Mouse (Mus musculus) T-helper 1 cell (primary cell): Measurements from ENCODE around the gene Aldh3b1.
"Not testable (repeated sequence)": the region's sequence is repeated elsewhere in the genome, so short reads cannot be mapped to it uniquely, and the experiment has no call there.

Source experiments
- in situ Hi-C: fragments of 300-600 bp; cut with MboI, MseI; formaldehyde crosslinking; loops from one replicate; pipeline ENCODE4 v1.15.1; 2025; ENCODE audit warnings: high pct_unique_total_duplicates

Gene Aldh3b1

GRCm38 (mm10) chr19:3929211-3929941 lies at the start of gene Aldh3b1:
Gene Aldh3b1 (minus strand): TSS chr19:3929808.
- in situ Hi-C loops: no loop called here

- in situ Hi-C loops: no loop called here
Observed at GRCm38 (mm10) chr19:3975866-3976265, 46.3 kb upstream of the Aldh3b1 start.

DNA sequence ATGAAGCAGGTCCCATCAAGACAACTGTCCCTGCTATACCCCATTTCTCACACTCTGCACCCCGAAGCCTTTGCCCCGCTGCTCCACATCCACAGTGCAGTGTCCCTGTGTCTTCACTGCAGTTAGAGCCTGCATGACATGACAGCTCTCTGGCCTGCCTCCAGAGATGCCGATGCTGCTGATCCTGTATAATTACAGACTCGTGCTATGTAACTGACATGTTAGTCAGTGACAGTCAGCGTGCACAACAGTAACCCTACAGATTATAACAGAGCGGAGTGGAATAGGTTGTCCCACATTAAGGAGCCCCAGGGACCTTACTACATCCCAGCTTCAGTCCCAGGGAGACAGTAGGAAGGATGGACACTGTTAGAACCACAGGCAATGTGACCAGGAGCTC lies 45.0 kb upstream of the Aldh3b1 start:
- in situ Hi-C loops: not testable (repeated sequence)

- in situ Hi-C loops: no loop called here
Observed at GRCm38 (mm10) chr19:3972229-3972628, 42.6 kb upstream of the Aldh3b1 start, which contains the start of gene Aldh3b2. Gene Aldh3b2 (plus strand): TSS chr19:3972328.

GRCm38 (mm10) chr19:3967258-3967657 lies 37.6 kb upstream of the Aldh3b1 start:
- in situ Hi-C loops: no loop called here

- in situ Hi-C loops: no loop called here
Observed at GRCm38 (mm10) chr19:3966330-3967075, 36.9 kb upstream of the Aldh3b1 start.

- in situ Hi-C loops: no loop called here
Observed at GRCm38 (mm10) chr19:3964030-3964429, 34.4 kb upstream of the Aldh3b1 start.

GRCm38 (mm10) chr19:3962469-3962868 lies 32.9 kb upstream of the Aldh3b1 start:
- in situ Hi-C loops: no loop called here

GRCm38 (mm10) chr19:3961805-3962204 lies 32.2 kb upstream of the Aldh3b1 start:
- in situ Hi-C loops: not testable (repeated sequence)

DNA sequence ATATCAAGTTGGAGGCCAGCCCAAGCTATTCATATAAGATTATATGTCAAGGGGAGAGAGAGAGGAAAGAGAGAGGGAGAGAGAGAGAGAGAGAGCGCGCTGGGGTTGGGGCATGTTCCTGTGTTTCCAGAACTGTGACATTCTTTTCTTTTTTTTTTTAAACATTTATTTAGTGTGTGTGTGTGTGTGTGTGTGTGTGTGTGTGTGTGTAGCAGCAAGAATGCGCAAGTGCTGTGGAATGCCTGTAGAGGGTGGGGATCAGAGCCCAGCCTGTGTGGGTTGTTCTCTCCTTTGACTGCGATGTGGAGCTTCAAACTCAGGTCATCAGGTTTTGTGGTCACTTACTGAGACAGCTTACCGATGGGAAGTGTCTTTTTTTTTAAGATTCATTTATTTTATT lies 30.6 kb upstream of the Aldh3b1 start:
- in situ Hi-C loops: no loop called here

- in situ Hi-C loops: no loop called here
Observed at GRCm38 (mm10) chr19:3959030-3959429, 29.4 kb upstream of the Aldh3b1 start.

DNA sequence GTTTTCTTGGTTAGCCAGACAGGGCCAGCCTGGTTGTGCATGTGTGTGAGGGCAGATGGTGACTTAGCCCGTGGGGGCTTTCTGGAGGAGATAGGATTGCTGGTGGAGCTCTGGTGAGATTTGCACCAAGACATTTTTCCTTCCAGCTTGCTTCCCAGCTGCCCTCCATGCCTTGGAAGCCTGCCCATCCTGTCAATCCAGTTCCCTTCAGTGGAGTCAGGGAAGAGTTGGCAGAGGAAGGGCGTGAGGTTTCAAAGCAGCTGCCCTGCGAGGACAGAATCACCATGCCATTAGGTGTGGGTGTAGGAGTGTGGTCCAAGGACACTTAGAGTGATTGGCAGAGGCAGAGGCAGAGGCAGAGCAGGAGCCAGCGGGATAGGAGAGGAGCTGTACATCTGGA lies 28.9 kb upstream of the Aldh3b1 start, which contains the start of gene Aldh3b3:
TSS of gene Aldh3b3 (plus strand) at position 176 of the 400 bp plus-strand sequence.
- in situ Hi-C loops: no loop called here

DNA sequence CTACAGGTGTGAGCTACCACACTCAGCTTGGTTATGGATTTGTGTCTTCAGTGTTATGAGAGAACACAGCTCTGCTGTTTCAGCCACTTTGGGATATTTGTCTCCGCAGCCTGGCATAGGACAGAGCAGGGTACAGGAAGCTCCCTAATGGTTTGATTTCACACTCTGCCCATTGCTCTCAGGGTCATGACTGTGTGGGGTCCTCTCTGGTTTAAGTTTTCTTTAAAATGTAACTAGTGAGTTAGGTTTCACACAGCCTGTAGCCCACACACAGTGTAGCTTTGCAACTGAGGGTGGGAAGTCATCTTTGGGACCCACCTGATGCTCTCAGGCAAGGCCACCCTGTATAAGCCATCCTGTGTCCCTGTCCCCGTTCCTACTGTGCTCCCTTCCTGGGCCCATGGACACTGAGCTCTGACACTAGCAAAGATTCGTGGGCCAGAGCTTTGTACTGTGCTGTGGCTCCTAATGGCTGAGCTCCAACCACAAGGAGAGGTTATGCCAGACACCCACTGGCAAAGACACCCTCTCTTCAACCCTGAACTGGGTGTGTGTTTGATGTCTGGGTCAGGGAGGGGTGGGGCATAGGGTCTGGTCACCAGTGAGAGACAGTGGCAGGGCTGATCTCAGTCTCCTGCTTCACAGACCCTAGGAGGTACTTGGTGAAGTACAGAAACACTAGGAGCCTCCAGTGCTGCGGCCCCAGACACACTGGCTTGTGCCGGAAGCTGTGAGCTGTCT lies 27.9 kb upstream of the Aldh3b1 start:
- in situ Hi-C loops: not testable (repeated sequence)

DNA sequence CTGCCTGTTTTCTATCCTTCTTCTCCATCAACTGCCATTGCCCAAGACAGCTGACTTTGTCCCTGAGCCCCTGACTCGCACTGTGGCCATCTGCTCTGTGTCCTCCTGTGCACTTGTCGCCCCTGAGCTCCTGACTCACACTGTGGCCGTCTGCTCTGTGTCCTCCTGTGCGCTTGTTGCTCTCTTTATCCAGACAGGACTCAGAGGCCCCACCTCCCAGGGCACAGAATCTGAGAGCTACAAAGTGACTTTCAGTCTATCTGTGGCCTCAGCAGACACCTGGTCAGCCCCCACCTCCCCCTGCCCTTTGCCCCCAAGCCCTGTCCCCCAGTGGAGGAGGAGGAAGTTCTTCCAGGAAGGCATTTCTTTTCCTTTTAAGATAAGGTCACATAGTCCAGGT lies 26.2 kb upstream of the Aldh3b1 start:
- in situ Hi-C loops: no loop called here

DNA sequence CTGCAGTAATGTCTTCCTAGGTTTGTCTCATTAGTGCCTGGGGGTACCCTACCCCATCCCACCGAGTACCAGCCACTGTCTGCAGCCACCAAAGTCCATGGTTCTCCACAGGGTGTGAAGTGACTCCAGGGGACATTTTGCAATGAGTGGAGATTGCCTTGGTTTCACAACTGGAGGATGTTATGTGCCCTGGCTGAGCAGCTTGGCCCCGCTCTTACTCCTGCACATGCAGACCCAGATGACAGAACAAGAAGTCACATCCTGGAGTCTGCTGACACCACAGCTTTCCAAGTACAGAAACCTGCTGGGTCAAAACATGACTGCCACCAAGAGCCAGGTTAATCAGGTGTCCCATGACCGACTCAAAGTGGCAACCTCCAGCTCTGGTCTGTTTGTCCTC lies 25.4 kb upstream of the Aldh3b1 start:
- in situ Hi-C loops: no loop called here

DNA sequence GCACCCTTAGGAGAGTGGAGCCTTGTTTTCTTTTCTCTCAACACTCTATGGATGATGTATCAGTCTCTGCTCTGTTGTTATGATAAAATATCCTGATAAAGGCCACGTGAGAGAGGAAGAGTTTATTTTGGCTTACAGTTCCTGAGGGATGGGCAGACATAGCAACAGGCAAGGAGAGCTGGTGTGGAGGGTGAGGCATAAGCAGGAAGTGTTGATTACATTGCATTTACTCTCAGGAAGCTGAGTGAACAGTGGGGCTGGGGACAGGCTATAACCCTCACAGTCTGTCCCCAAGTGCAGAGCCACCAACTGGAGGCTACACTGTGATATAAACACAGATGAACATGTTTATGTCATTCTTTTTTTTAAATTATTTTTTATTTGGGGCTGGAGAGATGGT lies 22.5 kb upstream of the Aldh3b1 start:
- in situ Hi-C loops: no loop called here

- in situ Hi-C loops: no loop called here
Observed at GRCm38 (mm10) chr19:3951461-3951860, 21.9 kb upstream of the Aldh3b1 start.

DNA sequence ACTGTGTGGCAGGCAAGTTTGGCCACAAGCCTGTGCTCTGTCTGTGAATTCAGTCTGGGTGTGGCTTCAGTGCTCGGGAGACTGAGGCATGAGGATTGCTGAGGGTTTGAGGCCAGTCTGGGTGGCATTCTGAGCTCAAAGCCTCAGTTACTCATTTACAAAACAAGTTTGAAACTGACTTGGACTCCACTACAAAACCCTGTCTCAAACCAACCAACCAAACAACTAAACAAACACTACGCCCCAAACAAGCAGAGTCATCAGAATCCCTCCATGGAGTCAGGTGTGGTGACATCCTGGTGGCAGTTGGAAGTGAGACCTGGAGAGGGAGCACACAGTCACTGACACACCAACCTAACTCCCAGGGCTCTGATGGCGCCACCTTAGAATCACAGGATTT lies 20.7 kb upstream of the Aldh3b1 start:
- in situ Hi-C loops: no loop called here

DNA sequence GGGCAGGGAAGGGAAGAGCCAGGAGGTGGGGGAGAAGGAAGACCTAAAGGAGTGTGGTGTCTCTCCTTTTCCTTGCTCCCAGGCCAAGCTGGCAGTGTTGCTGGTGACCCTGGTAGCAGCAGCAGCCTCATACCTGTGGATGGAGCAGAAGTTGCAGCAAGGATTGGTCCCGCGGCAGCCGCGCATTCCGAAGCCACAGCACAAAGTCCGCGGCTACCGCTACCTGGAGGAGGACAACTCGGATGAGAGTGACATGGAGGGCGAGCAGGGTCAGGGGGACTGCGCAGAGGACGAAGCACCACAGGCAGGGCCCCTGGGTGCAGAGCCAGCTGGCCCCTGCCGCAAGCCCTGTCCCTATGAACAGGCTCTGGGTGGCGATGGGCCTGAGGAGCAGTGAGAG lies 18.9 kb upstream of the Aldh3b1 start:
- in situ Hi-C loops: no loop called here

DNA sequence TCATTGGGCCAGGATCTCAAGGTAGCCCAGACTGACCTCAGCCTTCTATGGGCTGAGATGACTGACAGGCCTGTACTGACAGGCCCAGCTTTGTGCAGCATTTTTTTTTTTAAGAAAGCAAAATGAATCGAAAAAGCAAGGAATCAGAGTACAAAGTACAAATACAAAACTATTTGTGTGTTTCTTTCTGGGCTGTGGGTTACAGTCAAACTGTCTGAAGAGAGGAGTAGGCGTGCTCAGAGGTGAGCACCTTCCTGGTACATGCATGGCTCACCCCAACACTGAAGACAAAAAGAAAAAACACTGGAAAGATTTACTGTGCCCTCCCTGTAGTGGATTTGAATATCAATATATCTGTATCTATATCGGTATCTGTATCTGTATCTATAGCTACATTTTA lies 18.2 kb upstream of the Aldh3b1 start:
- in situ Hi-C loops: no loop called here

- in situ Hi-C loops: no loop called here
Observed at GRCm38 (mm10) chr19:3946715-3947114, 17.1 kb upstream of the Aldh3b1 start.

- in situ Hi-C loops: no loop called here
Observed at GRCm38 (mm10) chr19:3945872-3946564, 16.4 kb upstream of the Aldh3b1 start.
